Mouse (Mus musculus) spleen, adult 2 months (tissue): ENCODE measurements around the gene Stab2.

Source experiments
- CTCF ChIP-seq: fragments of 200-500 bp; IDR thresholded peaks from 2 replicates; pipeline ENCODE4 v1.5.1; 2011; ENCODE audit warnings: mild to moderate bottlenecking, inconsistent platforms; ENCODE audit not compliant: insufficient read depth, insufficient read length, insufficient replicate concordance; ENCODE audit errors: extremely low read depth
- POLR2A ChIP-seq: fragments of 200-500 bp; IDR thresholded peaks from 2 replicates; pipeline ENCODE4 v1.6.1; 2011; ENCODE audit warnings: low read depth, low read length, inconsistent platforms

GRCm38 (mm10) chr10:86794794-86795535, 212.9 kb downstream of the Stab2 start:
- no peak for TF ChIP-seq POLR2A
- no peak for TF ChIP-seq CTCF
